Mouse (Mus musculus) heart, postnatal 14 days (tissue): ENCODE measurements around the gene Cdcp1. TPM values are rescaled to one million over a fixed set of nuclear protein-coding genes. Genes with fewer than 3 reads are reported as not detected.

Experiments
- DNase-seq, 2 experiments: peaks; one replicate each; pipeline ENCODE4 v3.0.0; 2021 to 2022
- intact Hi-C: fragments of 180-260 bp; cut with DNase I; formaldehyde crosslinking; loops from one replicate; pipeline ENCODE4 v1.15.1; 2025
- long read RNA-seq, 2 experiments: library from polyadenylated mRNA; stranded (forward); transcript quantifications; one replicate each; pipeline ENCODE4 v2.0.0; 2021
- total RNA-seq, 2 experiments: library from RNA; stranded (reverse); gene quantifications; 2 replicates each; pipeline ENCODE4 v1.2.3; 2021

Cdcp1 gene
- under 1 TPM; 0.07 to 0.29 TPM for total RNA-seq
- long read RNA-seq, experiment 1, result 0 reads
- long read RNA-seq, experiment 2, result 0 reads

DNA sequence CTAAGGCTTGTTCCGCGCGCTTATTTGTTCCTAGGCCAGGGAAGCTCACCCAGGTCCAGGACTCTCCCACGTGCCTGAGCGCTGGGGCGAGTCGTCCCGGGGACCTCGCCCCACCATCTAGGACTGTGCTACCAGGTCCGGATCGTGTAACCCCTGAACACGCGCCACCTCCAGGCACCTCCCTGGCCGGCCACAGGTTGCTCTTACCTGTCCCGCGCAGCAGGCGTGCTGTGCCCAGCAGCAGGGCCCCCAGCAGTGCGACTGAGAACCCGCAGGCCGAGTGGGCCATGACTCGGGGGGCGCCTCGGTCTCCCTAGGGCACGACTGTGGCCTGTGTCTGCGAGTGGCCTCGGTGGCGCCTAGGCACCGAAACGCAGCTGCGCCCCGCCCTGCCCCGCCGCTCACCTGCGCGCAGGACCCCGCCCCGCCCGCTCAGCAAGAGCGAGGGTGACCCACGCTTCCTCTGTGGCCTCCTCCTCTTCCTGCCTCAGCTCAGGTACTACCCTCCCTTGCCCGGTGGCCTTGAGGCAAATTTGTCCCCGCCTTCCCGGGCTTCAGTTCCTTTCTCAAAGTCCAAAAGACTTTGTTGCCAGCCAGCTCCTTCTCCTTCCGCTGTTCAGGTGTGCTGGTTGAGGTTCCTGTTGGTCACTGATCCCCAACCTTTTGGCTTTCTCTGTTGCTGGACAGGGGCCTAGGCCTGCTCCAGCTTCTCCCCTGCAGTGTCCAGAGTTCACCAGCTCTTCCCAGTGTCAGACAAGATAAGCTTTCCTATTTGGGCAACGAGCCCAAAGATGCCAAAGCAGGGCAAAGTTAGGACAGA, at the start of gene Cdcp1:
Gene Cdcp1, minus strand, starts transcription at position 418 of the 820 bp plus-strand sequence.
- no peak for DNase-seq
- intact Hi-C loops, result no loop called here

DNA sequence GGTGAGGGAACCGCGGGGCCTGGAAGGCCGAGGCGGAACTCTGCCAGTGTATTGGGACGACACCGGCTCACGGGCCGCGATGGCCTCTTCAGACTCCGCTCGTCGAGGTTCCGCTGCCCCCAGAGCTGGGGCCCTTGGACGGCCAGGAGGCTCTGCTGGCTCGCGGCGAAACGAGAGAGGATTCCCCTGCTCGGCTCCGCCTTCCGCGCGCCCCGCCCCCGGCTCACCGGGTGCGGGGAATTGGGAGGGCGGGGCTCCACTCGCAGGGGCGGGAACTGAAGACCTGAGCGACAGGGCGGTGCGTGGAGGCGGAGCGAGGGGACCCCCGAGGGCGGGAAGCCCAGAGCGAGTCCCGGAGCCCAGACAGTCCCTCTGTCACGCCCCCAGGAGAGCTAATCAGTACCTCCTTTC, 44.8 kb upstream of the Cdcp1 start, which contains the start of gene Tmem158:
Gene Tmem158, minus strand, starts transcription at position 154 of the 411 bp plus-strand sequence.
- intact Hi-C loops, result loop anchor here (5.0 kb wide), 1 partner anchor 107 kb away; the partner anchor contains the start of gene Lars2
- peak; percentile 81 to 86 for DNase-seq

GRCm38 (mm10) chr9:123259896-123260610, 44.2 kb upstream of the Cdcp1 start:
- intact Hi-C loops, result loop anchor here (2.0 to 5.0 kb wide), 4 partner anchors 107 to 262 kb away; partner anchors contain the start of gene Lars2
- DNase-seq, result peak in 1 of 2 experiments; percentile 39

DNA sequence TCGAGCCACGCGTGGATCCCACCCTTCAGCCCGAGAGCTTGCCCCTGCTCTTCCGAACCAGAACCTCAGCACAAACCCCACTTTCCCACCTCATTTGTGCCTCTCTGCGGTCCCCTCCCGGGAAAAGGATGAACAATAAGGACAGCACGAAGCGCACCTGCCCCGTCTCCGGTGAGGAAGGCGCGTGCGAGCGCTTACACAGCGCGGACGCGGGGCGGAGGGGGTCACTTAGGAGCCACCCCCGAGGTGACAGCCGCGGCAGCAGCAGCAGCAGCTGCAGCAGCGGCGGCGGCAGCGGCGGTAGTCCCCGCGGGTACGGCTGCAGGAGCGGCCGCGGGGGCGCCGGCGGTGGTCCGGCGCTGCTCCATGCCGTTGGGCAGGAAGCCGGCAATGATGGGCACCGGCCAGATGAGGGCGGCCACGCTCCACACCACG, 43.6 kb upstream of the Cdcp1 start:
- peak; percentile 83 to 90 for DNase-seq
- intact Hi-C loops, result loop anchor here (2.0 to 5.0 kb wide), 3 partner anchors 183 to 263 kb away; no protein-coding TSS in a partner anchor

GRCm38 (mm10) chr9:123258796-123259195, 43.0 kb upstream of the Cdcp1 start:
- intact Hi-C loops, result loop anchor here (2.0 to 5.0 kb wide), 3 partner anchors 184 to 264 kb away; no protein-coding TSS in a partner anchor
- no peak for DNase-seq

DNA sequence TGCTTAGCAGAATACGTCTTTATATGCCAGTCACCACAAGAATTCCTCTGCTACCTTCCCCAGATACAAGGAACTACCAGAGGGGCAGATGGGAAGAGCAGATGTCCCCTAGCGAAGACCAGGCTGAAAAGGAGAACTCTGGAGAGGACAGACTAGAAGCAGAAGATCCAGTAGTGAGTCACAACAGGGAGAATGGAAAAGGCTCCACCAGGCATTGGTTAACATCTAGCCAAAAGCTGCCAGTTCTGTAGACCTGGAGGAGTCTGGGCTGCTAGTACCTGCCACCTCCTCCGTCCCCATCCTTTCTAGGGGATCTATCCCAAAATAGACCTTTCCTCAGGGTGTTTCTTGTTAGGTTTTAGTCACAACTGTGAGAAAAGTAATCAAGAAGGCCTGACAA, 39.9 kb upstream of the Cdcp1 start:
- intact Hi-C loops, result loop anchor here (5.0 kb wide), 2 partner anchors 252 to 267 kb away; no protein-coding TSS in a partner anchor
- no peak for DNase-seq

DNA sequence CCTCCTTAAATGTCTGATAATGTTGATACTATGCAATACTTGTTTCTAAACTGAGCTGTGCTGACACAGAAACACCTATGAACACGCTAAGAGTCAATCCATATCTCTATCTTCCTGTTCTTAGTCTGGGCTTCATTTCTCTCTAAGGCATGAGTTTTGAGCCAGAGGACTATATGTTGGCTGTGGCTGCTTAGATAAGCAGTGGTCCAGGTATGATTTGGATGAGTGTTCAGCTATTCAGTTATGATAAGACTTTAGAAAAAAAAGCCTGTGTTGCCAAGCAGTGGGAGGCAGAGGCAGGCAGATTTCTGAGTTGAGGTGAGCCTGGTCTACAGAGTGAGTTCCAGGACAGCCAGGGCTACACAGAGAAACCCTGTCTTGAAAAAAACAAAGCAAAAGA, 32.2 kb upstream of the Cdcp1 start:
- no peak for DNase-seq
- intact Hi-C loops, result no loop called here

DNA sequence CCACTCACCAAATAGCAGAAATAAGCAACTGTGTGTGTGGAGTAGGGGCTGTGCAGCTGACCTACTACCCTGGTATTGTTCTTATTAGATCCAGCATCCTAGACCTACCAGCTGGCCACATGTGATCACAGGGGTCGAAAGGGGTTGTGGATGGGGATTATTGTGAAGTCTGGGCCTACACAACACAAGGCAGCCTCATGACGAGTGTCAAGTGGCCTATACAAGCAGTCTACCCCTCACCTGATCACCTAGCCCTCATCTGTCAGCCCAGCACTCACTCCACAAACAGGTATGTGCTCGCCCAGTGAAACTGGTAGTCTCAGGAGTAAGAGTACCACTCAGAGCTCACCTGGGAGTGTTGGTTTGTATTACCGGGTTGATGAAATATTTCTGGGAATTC, 29.3 kb upstream of the Cdcp1 start:
- intact Hi-C loops, result no loop called here
- no peak for DNase-seq

DNA sequence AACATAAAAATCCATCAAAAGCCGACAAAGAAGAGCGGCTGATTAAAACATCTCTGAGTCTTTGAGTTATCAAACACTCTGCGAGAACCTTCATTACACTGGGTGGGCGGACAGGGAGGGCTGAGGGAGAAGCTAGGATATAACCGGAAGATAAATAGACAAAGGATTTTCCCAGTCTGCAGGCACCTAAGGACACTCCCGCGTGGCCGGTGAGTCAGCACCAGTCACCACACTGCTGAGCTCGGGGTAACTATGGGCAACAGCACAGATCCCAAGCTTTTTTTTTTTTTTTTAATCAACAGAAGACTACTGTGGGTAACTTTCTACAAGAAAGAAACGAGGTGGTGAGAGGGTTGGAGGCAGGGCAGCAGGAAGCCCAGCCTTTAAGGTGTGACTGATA, 28.1 kb upstream of the Cdcp1 start:
- no peak for DNase-seq

DNA sequence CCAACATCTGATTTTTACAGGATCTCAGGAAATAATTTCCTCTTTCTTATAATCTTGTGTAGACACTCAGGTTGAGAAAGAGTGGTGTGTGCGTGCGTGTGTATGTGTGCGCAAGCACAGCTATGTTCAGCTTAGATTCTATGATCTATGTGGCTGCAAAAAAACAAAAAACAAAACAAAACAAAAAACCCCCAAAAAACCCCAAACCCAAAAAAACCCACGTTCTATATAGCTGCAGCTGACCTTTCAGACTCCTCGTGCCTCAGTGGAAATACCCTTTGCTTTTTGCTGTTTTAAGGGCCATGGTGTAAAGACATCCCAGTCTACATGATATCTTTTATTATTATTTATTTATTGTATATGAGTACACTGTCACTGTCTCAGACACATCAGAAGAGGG, 25.4 kb upstream of the Cdcp1 start:
- intact Hi-C loops, result no loop called here
- DNase-seq, result no peak

More for the DNA sequence above, 28.1 kb upstream of the Cdcp1 start:
- intact Hi-C loops, result no loop called here

DNA sequence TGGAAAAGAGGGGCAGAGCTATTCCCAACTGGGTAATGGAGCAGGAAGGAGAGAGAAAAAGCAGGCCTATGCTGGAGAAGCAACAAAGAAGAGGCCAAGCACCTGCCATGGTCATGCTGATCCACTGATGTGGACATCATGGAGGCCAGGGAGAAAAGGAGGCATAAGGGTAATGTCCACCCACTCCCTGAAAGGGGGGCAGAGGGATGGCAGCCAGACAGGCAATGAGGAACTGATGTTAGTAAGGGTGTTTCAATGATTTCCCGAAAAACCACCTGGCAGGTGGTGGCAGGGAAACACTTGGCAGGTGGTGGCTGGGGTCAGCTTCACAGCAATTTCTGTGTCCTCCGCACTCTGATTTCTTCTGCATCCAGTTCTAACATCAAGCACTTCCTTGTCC, 24.9 kb upstream of the Cdcp1 start:
- intact Hi-C loops, result no loop called here
- no peak for DNase-seq

DNA sequence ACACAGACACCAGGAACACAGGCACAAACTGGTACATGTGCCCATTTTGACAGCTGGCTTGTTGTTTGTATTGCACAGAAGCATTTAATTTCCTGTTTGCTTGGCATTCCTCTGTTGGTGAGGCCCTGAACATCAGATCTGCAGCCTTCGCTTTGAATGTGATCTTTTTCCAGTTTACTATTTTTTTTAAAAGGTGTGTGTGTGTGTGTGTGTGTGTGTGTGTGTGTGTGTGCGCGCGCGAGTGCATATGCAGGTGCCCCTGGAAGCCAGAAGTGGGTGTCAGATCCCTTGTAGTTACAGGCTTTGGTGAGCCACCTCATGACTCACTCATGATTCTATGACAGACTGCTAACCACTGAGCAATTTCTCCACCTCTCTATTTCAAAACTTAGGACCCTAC, 24.4 kb upstream of the Cdcp1 start:
- intact Hi-C loops, result no loop called here
- no peak for DNase-seq

- no peak for DNase-seq
- intact Hi-C loops, result no loop called here
Observed at GRCm38 (mm10) chr9:123239651-123240050, 23.8 kb upstream of the Cdcp1 start.

DNA sequence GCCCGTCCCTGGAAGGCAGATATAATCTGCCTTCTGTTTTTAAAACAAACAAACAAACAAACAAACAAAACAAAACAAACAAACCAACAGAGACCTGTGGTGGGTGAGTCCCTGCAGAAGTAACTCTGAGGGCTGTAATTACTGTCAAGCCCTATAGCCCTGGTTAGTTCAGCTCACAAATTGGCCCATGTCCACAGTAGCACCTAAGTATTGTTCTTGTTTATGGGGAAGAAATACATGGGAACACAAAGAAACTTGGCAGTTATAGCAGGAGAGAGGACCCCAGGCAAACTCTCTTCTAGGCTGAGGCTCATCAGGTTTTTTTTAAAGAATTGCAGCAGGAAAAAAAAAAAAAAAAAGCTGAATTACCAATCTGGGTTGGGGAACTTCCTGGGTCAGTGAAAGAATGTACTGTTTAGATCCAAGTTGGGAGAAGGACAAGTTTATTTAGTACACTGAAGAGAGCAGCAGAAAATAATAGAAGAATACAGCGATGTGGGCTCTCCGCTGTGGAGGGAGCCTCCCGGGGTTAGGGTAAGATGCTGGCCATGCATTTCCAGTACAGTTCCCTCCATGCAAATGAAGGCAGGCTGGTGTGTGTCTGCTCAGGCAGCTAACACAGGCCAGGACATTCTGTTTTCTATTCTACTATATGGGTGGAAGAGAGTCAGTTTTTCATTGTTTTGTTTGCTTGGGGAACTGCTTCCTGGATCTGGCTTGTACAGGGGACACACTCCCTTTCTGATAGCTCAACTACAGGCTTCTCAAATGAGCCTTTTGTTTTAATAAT, 22.6 kb upstream of the Cdcp1 start:
- intact Hi-C loops, result no loop called here
- peak; percentile 19 to 29 for DNase-seq

DNA sequence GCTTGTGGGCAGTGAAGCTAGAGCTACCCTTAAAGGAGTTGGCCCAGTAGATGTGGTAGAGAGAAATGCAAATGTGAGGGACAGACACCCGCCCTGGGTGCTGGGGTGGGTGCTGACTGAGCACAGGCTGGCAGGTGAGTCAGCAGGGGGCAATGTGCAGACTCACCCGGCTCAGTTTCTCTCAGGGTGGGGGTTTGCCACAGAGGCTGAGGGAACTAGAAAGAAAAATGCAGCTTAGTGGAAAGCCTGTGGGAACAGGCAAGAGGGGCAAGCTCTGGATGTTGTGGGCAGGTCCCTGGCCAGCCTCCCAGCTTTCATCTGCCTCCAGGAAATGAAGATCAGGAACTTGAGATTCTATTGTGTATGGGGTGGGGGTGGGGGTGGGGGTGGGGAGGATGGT, 21.9 kb upstream of the Cdcp1 start:
- peak; percentile 59 for DNase-seq
- intact Hi-C loops, result loop anchor here (2.0 kb wide), 1 partner anchor 19 kb away; no protein-coding TSS in a partner anchor

GRCm38 (mm10) chr9:123235621-123236020, 19.8 kb upstream of the Cdcp1 start:
- intact Hi-C loops, result loop anchor here (2.0 kb wide), 1 partner anchor 17 kb away; no protein-coding TSS in a partner anchor
- DNase-seq, result no peak

- intact Hi-C loops, result no loop called here
- no peak for DNase-seq
Observed at GRCm38 (mm10) chr9:123229826-123230225, 14.0 kb upstream of the Cdcp1 start.

GRCm38 (mm10) chr9:123228671-123229070, 12.8 kb upstream of the Cdcp1 start:
- intact Hi-C loops, result no loop called here

DNA sequence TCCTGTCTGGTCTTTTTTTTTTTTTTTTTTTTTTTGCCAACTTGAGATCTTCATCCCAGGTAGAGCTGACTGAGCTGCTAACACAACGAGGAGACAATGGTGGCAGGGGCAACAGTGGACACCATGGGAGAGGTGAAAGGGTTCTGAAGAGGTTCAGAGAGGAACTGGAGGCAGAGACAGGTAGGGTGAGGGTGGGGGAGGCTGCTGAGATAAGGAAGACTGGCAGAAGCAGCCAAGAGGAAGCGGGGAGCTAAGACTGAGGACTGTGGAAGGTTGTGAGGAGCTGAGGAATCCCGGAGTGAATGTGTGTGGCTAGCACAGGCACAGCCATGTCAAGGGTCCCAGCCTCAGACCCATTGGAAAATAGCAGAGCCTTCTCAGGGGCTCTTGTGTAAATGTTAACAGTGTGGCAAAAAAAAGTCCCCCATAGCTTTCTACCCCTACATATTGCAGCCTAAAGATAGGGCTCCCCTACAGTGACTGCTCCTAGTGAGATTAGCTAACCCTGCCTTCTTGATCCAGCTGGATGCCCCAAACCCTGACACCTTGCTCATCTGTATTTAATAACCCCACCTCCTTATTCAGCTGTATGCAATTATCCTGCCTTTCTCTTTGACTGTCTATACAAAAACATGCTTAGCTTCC, 11.4 kb upstream of the Cdcp1 start:
- DNase-seq, result no peak
- intact Hi-C loops, result no loop called here

More at GRCm38 (mm10) chr9:123228671-123229070, 12.8 kb upstream of the Cdcp1 start:
- no peak for DNase-seq
